Mouse (Mus musculus): ENCODE measurements around the gene B2m. TPM values are rescaled to one million over a fixed set of nuclear protein-coding genes. Genes with fewer than 3 reads are reported as not detected.
A peak's percentile ranks its signal among the peaks of the same experiment; 100 is the strongest.
"Not testable (repeated sequence)": the region's sequence is repeated elsewhere in the genome, so short reads cannot be mapped to it uniquely, and the experiment has no call there.

B2m gene
- 1,000 to 10,000 TPM; 7,747 to 9,345 TPM for polyA plus RNA-seq (2017; shearing (Covaris generic))

GRCm38 (mm10) chr2:122147508-122148241 lies at the start of gene B2m:
Gene B2m, plus strand, starts transcription at chr2:122147686.
- peak; percentile 84 for ATAC-seq

- not testable (repeated sequence) for ATAC-seq
Measured at GRCm38 (mm10) chr2:122097686-122098085, 49.8 kb upstream of the B2m start.

GRCm38 (mm10) chr2:122102070-122102469 lies 45.4 kb upstream of the B2m start:
- peak; percentile 45 for ATAC-seq

- ATAC-seq: no peak
Measured at GRCm38 (mm10) chr2:122108101-122108500, 39.4 kb upstream of the B2m start.

- no peak for ATAC-seq
Measured at GRCm38 (mm10) chr2:122109714-122110113, 37.8 kb upstream of the B2m start.

GRCm38 (mm10) chr2:122116888-122117287 lies 30.6 kb upstream of the B2m start:
- ATAC-seq: no peak

- peak; percentile 99 for ATAC-seq
Measured at GRCm38 (mm10) chr2:122117961-122118958, 29.2 kb upstream of the B2m start, which contains the start of gene Spg11. Gene Spg11, minus strand, starts transcription at chr2:122118386.

- ATAC-seq: peak; percentile 55
Measured at GRCm38 (mm10) chr2:122125680-122126572, 21.6 kb upstream of the B2m start.

DNA sequence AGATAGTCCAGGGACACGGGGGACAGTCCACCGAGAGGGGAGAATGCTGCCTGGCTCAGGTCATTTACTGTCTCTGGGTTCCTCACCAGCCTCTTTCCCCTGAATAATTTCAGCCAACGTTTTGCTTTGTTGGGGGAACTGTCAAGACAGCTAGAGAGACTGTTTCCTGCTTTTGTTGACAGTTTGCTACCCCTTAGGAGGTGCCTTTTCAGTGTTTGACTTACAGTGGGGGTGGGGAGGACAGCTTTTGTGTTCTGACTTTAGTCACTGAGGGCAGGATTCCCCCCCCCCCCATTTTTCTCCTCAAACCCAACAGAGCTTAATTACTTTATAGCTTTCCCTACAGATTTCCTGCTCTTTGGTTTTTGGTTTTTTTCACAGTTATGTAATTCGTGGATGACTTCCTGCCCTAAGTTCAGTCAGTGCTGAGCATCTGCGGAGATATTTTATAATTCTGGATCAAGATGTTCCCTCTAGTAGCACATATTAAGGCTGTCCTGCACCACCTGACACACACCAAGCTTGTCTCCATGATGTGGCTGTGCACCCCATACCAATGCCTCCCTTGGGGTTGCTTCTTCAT lies 20.6 kb upstream of the B2m start:
- ATAC-seq: peak; percentile 73

DNA sequence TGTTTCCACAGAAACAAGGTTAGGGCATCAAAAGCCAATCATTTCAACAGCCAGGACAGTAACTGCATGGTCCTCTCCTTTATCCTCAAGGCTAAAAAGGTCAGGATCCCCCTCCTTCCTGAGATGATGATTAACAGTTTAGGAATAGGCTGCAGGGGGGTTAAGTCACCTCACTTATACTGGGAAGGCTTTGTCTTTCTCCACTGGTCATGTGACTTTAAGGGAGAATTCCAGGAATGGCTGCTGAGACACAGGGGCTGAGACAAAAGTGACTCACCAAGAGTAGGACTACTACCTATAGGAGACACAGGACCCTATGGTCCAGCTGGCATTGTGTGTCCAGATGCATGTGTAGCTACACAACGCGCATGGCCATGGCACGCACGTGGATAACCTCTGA lies 19.9 kb upstream of the B2m start:
- ATAC-seq: no peak

- no peak for ATAC-seq
Measured at GRCm38 (mm10) chr2:122132078-122132477, 15.4 kb upstream of the B2m start.

DNA sequence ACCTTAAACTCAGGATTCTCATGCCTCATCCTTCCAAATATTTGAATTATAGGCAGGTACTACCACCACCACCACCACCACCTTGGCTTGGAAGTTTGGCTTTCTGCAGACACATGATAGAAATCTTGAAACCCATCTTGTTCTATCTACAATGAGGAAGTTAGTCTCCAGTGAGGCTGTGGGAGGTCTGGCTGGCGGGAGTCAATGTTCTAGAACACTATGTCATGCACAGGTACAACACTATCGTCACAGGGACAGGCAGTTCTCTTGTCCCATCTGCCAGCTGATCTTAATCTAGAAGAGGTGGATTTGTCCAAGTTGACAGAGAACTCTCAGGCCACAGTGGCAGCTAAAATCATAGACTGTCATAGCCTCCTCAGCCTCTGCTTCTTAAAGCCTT lies 14.9 kb upstream of the B2m start:
- no peak for ATAC-seq

DNA sequence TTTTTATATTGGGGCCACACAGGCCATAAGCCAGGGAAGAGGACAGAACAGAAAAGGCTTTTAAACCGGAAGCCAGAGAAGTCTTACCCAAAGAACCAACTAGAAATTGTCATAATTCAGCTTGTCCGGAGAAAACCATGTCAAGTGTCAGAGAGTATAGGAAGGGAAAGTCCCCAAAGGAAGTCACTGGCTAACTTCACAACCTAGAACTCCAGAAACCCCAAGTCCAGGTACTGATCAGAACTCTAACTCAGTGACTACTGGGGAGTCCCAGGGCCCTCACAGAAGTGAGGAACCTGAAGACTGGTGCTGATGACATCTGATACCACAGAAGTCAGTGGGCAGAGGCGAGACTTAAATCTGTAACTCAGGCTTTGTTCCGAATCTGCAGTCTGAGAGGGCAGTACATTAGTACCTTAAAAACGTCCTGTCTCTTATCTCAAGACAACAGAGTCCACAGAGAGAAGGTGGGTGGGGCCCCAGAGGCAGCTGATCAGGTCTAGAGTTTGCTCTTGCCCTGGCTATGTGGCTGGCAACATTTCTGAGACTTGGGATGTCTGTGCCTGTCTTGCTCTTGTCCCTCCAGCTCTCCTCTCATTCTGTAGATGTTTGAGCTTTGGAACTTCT lies 9.5 kb upstream of the B2m start:
- peak; percentile 75 for ATAC-seq

DNA sequence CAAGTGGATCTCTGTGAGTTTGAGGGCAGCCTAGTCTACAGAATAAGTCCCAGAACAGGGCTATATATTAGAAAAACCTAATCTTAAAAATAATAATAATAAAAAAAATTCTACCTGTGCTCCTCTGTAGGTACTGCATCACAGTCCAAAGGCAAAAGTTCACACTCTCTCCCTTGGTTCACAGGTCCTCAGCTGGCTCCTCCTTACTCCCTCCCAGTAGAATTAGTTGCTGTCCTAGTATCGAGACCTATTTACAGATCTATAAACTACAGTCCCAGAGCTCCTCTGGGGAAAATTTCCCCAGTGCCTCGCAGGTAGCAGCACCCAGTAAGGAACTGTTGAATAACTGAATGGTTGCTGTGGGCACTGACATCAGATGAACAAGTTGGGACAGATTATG lies 6.7 kb upstream of the B2m start:
- no peak for ATAC-seq

- no peak for ATAC-seq
Measured at GRCm38 (mm10) chr2:122141332-122141967, 6.0 kb upstream of the B2m start.

GRCm38 (mm10) chr2:122143111-122143510 lies 4.4 kb upstream of the B2m start:
- ATAC-seq: no peak

DNA sequence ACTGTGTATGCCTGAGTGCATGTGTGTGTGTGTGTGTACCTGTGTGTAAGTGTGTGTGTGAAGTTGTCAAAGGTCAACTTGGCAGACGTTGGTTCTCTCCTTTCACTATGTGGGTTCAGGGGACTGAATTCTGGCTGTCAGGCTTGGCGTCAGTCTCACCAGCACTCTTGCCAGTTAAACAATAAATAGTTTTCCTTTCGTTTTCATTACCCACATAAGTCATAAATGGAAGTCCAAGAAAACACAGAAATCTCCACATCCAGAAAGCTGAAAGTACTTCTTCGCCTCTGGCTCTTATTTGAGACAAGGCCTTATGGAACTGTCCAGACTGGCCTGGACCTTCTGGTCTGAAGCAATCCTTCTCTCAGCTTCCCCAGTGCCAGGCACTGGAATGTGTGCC lies 1.7 kb upstream of the B2m start:
- peak; percentile 25 for ATAC-seq

GRCm38 (mm10) chr2:122146687-122147086 lies 799 bp upstream of the B2m start:
- no peak for ATAC-seq

DNA sequence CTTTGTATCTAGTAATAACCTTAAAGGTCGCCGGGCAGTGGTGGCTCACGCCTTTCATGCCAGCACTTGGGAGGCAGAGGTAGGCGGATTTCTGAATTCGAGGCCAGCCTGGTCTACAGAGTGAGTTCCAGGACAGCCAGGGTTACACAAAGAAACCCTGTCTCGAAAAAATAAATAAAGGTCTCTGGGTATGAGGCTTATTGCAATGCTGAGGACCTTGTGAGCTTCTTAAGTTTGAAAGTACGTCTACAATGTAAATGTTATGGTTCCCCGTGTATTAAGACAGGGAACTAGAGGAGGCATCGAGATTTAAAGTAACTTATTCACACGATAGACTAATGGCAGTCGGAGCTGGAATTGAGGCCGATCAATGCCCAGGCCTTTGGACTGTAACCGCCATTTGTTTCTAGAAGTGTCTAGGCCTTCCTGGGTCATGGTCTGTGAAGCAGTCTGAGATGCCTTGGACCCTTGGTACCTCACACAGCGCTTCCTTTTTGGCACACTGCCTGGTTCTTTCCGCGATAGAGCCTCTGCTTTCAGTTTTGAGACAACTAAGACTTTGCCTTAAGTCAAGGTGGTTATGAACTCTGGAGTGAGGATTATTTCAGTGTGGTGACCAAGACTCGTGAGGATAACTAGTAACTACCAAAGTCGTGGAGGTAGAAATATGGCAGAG lies 894 bp downstream of the B2m start:
- peak; percentile 50 for ATAC-seq

- ATAC-seq: no peak
Measured at GRCm38 (mm10) chr2:122149316-122149715, 1.8 kb downstream of the B2m start.

Measured in CD4-positive, CD25-positive, alpha-beta regulatory T cell, adult 4 months (primary cell).